Mouse (Mus musculus) liver, adult 2 months (tissue): ENCODE data around the gene Phf21b.

Source experiments
- CTCF ChIP-seq: fragments of 200-500 bp; IDR thresholded peaks from 2 replicates; pipeline ENCODE4 v1.5.1; 2011; ENCODE audit warnings: low read depth, low read length, control low read depth
- POLR2A ChIP-seq: fragments of 200-500 bp; IDR thresholded peaks from 2 replicates; pipeline ENCODE4 v1.6.1; 2011; ENCODE audit warnings: low read length, control low read depth; ENCODE audit not compliant: insufficient read depth; ENCODE audit errors: extremely low read depth

GRCm38 (mm10) chr15:84772191-84773111 lies 83.4 kb downstream of the Phf21b start:
- TF ChIP-seq POLR2A (no peak), CTCF (peak; percentile 29; the same call in 1 of the 2 replicates)
